Mouse (Mus musculus) left cerebral cortex, postnatal 36 days (tissue): ENCODE measurements at regions not wholly inside any gene's neighbourhood (a gene's known extent, or its start where the extent isn't known, plus 50 kb on each side); places are given as distances from the start of the nearest gene placed in this dataset.

Experiments used
- DNase-seq, 2 experiments: peaks; one replicate each; pipeline ENCODE4 v3.0.0; 2021 to 2022; ENCODE audit warnings: low spot score in 2 of 2, mixed read lengths in 1 of 2
- intact Hi-C: fragments of 180-260 bp; cut with DNase I; formaldehyde crosslinking; loops from one replicate; pipeline ENCODE4 v1.15.1; 2025

DNA sequence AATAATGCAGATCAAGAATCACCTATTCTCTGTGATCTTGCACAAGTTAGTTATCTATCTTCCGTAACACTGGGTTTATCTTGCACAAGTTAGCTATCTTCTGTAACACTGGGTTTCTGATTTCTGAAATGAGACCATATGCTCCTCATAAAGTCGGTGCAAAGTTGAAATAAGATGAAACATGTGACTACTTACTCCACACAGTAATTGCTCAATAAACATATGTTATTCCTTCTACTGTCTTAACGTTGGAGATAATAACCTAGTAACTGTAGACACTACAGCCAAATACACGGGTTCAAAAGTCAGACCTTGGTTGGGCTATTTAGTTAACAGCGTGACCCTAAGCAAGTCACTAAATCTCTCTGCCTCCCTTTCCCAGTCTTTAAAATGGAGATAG lies 65.8 kb upstream of the Atp11b start:
- DNase-seq = no peak
- intact Hi-C loops = loop anchor here (2.0 to 5.0 kb wide), 2 partner anchors 284 to 369 kb away; no protein-coding TSS in a partner anchor

DNA sequence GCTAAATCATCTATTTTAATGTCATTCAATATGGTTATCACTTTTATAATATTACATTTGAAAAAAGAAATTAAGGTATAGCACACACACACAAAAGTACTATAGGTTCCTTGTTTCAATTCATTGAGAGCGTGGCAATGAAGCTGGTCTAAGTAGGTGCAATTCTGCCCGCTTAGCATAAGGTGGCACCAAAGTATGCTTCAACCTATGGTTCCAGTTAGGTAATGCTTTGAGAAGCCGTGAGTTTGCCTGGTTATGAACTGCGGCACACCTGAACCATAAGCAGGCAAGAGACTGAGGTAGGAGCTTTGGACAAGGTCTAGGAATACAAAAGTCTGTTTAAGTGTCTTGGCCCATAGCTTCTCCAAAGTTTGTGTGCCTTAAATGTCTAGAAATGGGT lies 65.1 kb upstream of the Atp11b start:
- peak; percentile 7 to 9 for DNase-seq
- intact Hi-C loops = loop anchor here (2.0 to 5.0 kb wide), 2 partner anchors 284 to 368 kb away; no protein-coding TSS in a partner anchor

DNA sequence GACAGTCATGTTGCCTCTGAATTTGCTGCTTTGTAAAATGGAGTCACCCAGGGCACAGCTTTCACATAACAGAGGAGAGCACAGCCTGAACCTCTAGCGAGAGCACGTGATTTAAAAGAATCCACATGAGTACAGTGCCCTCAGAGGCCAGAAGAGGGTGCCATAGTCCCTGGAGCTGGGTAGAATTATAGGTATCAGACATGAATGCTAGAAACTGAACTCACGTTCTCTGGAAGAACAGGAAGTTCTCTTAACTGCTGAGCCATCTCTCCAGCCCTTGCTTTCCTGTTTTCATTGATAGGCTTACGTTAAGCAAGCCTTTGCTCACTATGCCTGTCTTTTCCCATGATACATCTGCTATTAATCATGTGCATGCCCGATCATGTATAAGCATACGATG lies 60.9 kb upstream of the Atp11b start:
- DNase-seq = peak; percentile 61 to 66
- intact Hi-C loops = no loop called here

DNA sequence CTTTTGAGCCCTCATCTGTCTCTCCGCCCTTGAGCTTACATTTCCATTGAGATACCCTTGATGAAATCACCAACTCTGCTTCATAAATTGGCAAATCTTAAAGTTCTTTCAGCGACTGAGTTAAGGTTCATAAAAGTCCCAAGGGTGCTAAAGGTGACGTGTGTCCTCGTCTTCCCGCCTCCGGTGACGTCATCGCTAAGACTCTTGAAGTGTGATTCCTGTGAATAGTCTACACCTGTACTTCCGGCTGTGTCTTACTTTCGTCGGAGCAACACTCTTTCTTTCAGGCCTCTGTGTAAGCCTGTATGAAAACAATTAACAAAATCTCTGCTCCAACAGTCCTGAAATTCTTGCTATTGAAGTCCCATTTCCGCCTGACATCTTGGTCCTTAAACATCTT lies 60.4 kb upstream of the Atp11b start:
- intact Hi-C loops = no loop called here
- no peak for DNase-seq

DNA sequence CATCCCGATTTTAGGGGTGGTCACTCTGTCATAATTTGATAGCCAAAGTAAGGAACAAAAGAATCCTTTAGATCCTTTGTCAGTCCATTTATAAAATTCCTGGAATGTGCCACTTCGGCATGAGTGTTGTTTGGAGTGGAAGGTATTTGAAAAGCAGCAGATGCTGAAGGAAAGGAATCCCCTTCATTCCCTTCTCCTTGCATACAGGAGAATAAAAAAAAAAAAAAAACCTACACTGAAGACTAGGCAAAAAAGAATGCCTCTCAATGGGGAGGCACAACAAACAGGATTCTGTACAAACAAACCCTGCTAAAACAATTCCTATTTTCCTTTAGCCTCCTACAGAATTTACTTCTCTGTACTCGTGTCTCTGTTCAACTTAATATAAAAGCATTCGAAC lies 59.7 kb upstream of the Atp11b start:
- intact Hi-C loops = no loop called here
- DNase-seq = no peak

DNA sequence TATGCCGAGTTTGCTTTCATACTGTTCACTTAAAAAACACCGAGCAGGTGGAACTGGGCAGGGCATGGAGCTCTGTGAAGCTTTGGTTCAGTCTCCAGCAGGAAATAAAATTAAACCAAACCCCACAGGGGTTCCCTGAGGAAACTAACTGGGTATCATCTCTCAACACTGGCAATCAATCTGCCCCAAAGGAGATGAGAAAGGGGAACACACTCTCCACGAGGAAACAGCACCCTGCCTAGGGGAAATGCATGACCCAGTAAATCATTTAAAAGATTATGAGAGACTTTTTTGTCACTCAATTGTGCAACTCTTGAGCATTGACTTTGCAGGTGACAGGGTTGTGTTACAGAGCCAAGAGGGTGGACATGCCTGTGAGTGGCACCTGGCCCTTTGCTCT lies 58.0 kb upstream of the Atp11b start:
- intact Hi-C loops = no loop called here
- no peak for DNase-seq

DNA sequence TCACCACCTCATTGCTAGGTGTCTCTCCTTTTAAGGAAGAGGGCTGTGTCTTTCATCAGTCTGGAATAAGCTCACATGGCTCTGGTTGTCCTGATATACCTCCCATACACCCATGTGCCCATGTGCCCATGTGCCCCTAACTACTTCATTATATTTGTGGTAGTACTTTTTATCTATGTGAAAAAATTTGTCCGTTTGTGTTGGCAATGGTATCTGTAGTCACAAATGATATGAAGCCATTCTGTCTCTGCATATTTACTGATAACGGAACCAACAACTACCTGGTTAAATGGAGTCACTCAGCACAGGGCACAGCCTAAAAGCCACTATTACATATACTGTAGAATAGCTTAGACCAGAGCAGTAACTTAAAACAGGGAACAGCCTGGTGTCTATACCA lies 54.6 kb upstream of the Atp11b start:
- intact Hi-C loops = no loop called here
- no peak for DNase-seq

DNA sequence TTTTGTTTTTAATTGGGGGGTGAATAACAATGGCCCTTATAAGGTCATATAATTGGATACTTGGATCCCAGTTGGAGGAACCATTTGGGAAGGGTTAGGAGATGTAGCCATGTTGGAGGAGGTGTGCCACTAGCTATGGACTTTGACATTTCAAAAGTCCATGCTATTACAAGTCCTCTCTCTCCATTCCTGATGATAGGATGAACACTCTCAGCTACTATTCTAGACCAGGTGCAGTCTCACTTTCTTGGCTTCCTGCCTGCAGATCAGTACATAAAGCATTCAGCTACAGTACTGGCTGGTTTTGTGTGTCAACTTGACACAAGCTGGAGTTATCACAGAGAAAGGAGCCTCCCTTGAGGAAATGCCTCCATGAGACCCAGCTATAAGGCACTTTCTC lies 53.9 kb upstream of the Atp11b start:
- no peak for DNase-seq
- intact Hi-C loops = no loop called here

DNA sequence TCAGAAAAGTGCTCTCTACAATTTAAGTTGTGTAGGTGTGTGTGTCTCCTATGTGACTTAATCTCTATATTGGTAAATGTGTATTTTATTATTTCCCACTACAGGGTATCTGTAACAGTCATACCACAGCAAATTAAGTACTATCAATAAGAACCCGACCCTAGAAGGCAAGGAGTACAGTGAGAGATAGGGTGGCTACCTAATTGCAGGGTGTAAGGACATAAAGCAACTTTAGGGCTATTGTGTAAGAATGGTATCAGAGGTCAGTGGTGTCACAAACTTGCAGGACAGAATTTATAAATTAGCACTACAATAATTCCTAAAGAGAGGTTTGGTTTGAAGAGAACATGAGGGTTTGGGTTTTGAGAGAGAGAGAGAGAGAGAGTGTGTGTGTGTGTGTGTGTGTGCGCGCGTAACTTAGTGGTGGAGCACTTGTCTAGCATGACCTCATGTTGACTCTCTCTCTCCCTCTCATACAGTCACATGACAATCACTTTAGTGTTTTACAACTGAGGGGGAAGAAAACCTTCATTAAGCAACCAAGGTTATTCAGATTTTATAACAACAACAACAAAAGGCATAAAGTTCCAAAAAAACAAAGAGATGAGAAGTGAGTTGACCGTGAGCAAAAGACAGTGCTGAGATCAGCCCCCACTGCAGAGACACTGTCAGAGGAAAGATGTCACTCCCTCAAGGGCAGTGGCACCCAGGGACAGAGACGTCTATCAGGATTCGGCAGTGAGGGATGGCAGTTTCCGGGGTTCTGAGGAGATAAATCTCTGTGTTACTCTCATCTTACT lies 50.2 kb upstream of the Atp11b start:
- DNase-seq = no peak
- intact Hi-C loops = no loop called here
